Mouse (Mus musculus) neural tube, embryonic 10.5 days (tissue): ENCODE measurements around the gene Gm10337.

Experiments used
- DNase-seq: peaks from one replicate; pipeline ENCODE4 v3.0.0-alpha.2; 2017; ENCODE audit warnings: low spot score; ENCODE audit errors: extremely low spot score

The Gm10337 gene

GRCm38 (mm10) chr15:102503447-102503846 is at the start of gene Gm10337:
Gm10337 (plus strand) TSS chr15:102503722.
- no peak for DNase-seq

GRCm38 (mm10) chr15:102455993-102456392 is 47.5 kb upstream of the Gm10337 start:
- DNase-seq: no peak

GRCm38 (mm10) chr15:102458050-102458736 is 45.3 kb upstream of the Gm10337 start:
- no peak for DNase-seq

GRCm38 (mm10) chr15:102458904-102459317 is 44.6 kb upstream of the Gm10337 start, which contains the start of gene Prr13:
Prr13 (plus strand) TSS chr15:102459028.
- DNase-seq: peak; percentile 75

GRCm38 (mm10) chr15:102459381-102459780 is 44.1 kb upstream of the Gm10337 start:
- DNase-seq: no peak

GRCm38 (mm10) chr15:102459847-102460246 is 43.7 kb upstream of the Gm10337 start:
- no peak for DNase-seq

GRCm38 (mm10) chr15:102460409-102460808 is 43.1 kb upstream of the Gm10337 start:
- DNase-seq: no peak

- DNase-seq: no peak
Measured at GRCm38 (mm10) chr15:102460971-102461370, 42.6 kb upstream of the Gm10337 start.

GRCm38 (mm10) chr15:102461430-102462075 is 42.0 kb upstream of the Gm10337 start:
- no peak for DNase-seq

GRCm38 (mm10) chr15:102463666-102464065 is 39.9 kb upstream of the Gm10337 start:
- DNase-seq: no peak

GRCm38 (mm10) chr15:102468675-102469370 is 34.7 kb upstream of the Gm10337 start:
- no peak for DNase-seq

GRCm38 (mm10) chr15:102470183-102470604 is 33.3 kb upstream of the Gm10337 start, which contains the start of gene Pcbp2:
Pcbp2 (plus strand) TSS chr15:102470539.
- peak; percentile 94 for DNase-seq

GRCm38 (mm10) chr15:102470605-102471294 is 32.8 kb upstream of the Gm10337 start:
- DNase-seq: peak; percentile 89

- DNase-seq: no peak
Measured at GRCm38 (mm10) chr15:102471295-102471645, 32.3 kb upstream of the Gm10337 start.

- no peak for DNase-seq
Measured at GRCm38 (mm10) chr15:102471727-102472126, 31.8 kb upstream of the Gm10337 start.

- DNase-seq: no peak
Measured at GRCm38 (mm10) chr15:102473246-102473645, 30.3 kb upstream of the Gm10337 start.

GRCm38 (mm10) chr15:102474520-102474919 is 29.0 kb upstream of the Gm10337 start:
- DNase-seq: no peak

GRCm38 (mm10) chr15:102483136-102483535 is 20.4 kb upstream of the Gm10337 start:
- DNase-seq: no peak

- DNase-seq: no peak
Measured at GRCm38 (mm10) chr15:102485853-102486252, 17.7 kb upstream of the Gm10337 start.

GRCm38 (mm10) chr15:102487664-102488063 is 15.9 kb upstream of the Gm10337 start:
- no peak for DNase-seq

- DNase-seq: no peak
Measured at GRCm38 (mm10) chr15:102498322-102498721, 5.2 kb upstream of the Gm10337 start.

- no peak for DNase-seq
Measured at GRCm38 (mm10) chr15:102499370-102499769, 4.2 kb upstream of the Gm10337 start.
